Mouse (Mus musculus): Measurements from ENCODE around the gene Top1.

DNA sequence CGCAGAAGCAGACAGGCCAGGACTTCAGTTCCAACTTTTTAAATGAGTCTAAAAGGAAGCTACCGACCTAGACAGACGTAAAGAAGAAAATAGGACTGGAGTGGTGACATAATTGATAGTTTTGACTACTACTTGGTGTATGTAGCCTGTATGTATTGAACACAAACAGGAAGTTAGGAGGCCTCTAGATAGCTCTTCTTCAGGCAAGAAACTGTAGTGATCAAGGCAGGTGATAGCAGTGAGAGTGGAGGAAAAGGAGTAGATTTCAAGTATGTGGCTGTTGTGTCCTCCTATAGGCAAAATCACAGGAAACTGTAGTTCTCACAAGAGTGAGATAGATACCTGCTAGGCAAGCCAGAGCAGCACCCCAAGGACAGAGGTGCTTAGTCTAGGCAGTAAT, 62.0 kb downstream of the Top1 start:
- TF ChIP-seq POLR2A (IDR thresholded peaks at IDR 0.05; ENCODE audit: low read depth, low read length): no peak
- TF ChIP-seq CTCF (IDR thresholded peaks at IDR 0.05; ENCODE audit: extremely low read depth, insufficient read length, insufficient replicate concordance, low read depth, low read length): no peak
